Comparison of ENCODE assay signal across 11 mouse cellular contexts in the genomic region with DNA sequence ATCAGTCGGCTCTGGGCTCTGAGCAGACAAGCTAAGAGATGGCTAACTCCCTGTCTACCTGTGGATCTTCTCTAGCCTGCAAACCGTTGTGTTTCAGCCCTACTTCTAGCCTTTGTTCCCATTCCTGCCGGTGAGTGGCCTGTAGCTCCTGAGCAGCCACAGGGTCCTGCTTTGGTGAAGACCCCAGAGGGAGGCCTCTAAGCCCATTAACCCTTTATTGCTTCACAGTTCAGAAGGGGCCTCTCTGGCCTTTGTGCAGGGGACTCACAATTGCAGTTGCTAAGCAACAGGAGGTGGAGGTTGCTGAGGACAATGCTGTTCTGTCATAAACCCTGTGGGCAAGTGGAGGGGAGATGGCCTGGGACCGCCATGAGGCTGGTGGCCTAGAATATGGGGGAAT. TPM values are rescaled to one million over a fixed set of nuclear protein-coding genes. Genes with fewer than 3 reads are reported as not detected.
A peak's percentile ranks its signal among the peaks of the same experiment; 100 is the strongest.
DNase-seq lines count a peak whose midpoint lies in the region; ATAC-seq lines count a peak whose summit lies in the region.
"Had no signal": no experiment of that assay in that cellular context is flagged by ENCODE, and none has a peak within 500 bp of the region (broad histone marks: within the 10 kb centered on the region; RNA-seq: fewer than 3 reads in every experiment).

No protein-coding gene starts in this region.

- H3K9ac ChIP-seq in embryonic facial prominence, embryonic 11.5 days (replicated peaks; ENCODE audit: low read length), result peak overlapping the region; percentile 43
- peak overlapping the region; percentile 5 for H3K9ac ChIP-seq in forebrain, embryonic 15.5 days (replicated peaks)
- peak overlapping the region; percentile 35 for H3K9ac ChIP-seq in neural tube, embryonic 11.5 days (ENCODE audit: low read length)
- H3K9ac ChIP-seq: liver, embryonic 14.5 days had no signal

- H3K4me1 ChIP-seq in embryonic facial prominence, embryonic 11.5 days (ENCODE audit: control insufficient read depth, insufficient read depth, low read length), result peaks cover 17% of the 10 kb centered on the region
- H3K4me1 ChIP-seq in forebrain, embryonic 15.5 days, result peaks cover 71% of the 10 kb centered on the region
- peaks cover 58% of the 10 kb centered on the region for H3K4me1 ChIP-seq in limb, embryonic 10.5 days
- peaks cover 44% of the 10 kb centered on the region for H3K4me1 ChIP-seq in neural tube, embryonic 11.5 days (ENCODE audit: control insufficient read depth, insufficient read depth, low read length)

- DNase-seq in embryonic facial prominence, embryonic 11.5 days (ENCODE audit: low spot score), result peak; percentile 46
- DNase-seq in limb, embryonic 10.5 days (ENCODE audit: low spot score), result no peak
- peak; percentile 48 for DNase-seq in neural tube, embryonic 11.5 days (ENCODE audit: low spot score)
- no peak for DNase-seq in left cerebral cortex, postnatal 25 days (ENCODE audit: low spot score in 2 of 2)
- no peak for DNase-seq in urinary bladder, postnatal 14 days (ENCODE audit: low spot score)
- DNase-seq in cerebellum, postnatal 25 days, result no peak
- no peak for DNase-seq in layer of hippocampus, adult 11-12 months (ENCODE audit: low spot score)
- DNase-seq: gastrocnemius, postnatal 36 days had no signal

- 22% methylated on average over 4 of the region's 4 CpGs for WGBS in embryonic facial prominence, embryonic 11.5 days
- WGBS in forebrain, embryonic 15.5 days, result 10% methylated on average over 4 of the region's 4 CpGs
- WGBS in limb, embryonic 10.5 days, result 42% methylated on average over 4 of the region's 4 CpGs
- 13% methylated on average over 4 of the region's 4 CpGs for WGBS in neural tube, embryonic 11.5 days

- intact Hi-C loops in left cerebral cortex, postnatal 25 days (cut with DNase I), result no loop called here

- no peaks in the 10 kb centered on the region for H3K9me3 ChIP-seq in embryonic facial prominence, embryonic 11.5 days (replicated peaks; ENCODE audit: control insufficient read depth, low read length)
- H3K9me3 ChIP-seq in forebrain, embryonic 15.5 days, result no peaks in the 10 kb centered on the region
- H3K9me3 ChIP-seq in limb, embryonic 10.5 days (replicated peaks), result no peaks in the 10 kb centered on the region
- H3K9me3 ChIP-seq in neural tube, embryonic 11.5 days (ENCODE audit: control insufficient read depth, low read length), result no peaks in the 10 kb centered on the region

- H3K36me3 ChIP-seq in embryonic facial prominence, embryonic 11.5 days (replicated peaks; ENCODE audit: control insufficient read depth, insufficient read depth, low read depth, low read length), result no peaks in the 10 kb centered on the region; the same call in none of the 2 replicates
- peaks cover 3% of the 10 kb centered on the region; the same call in 1 of the 2 replicates for H3K36me3 ChIP-seq in forebrain, embryonic 15.5 days
- peaks cover 67% of the 10 kb centered on the region for H3K36me3 ChIP-seq in limb, embryonic 10.5 days
- peaks cover 2% of the 10 kb centered on the region; the same call in 1 of the 2 replicates for H3K36me3 ChIP-seq in neural tube, embryonic 11.5 days (ENCODE audit: control insufficient read depth, insufficient read depth, low read length)

- H3K4me2 ChIP-seq in embryonic facial prominence, embryonic 11.5 days (ENCODE audit: low read depth, low read length), result peak overlapping the region; percentile 37
- peak overlapping the region; percentile 87 for H3K4me2 ChIP-seq in forebrain, embryonic 15.5 days (replicated peaks)
- peak overlapping the region; percentile 73 for H3K4me2 ChIP-seq in neural tube, embryonic 11.5 days (ENCODE audit: low read depth)

- H3K27me3 ChIP-seq in embryonic facial prominence, embryonic 11.5 days (ENCODE audit: control insufficient read depth, insufficient read depth, low read length), result no peaks in the 10 kb centered on the region
- H3K27me3 ChIP-seq in forebrain, embryonic 15.5 days, result no peaks in the 10 kb centered on the region
- no peaks in the 10 kb centered on the region for H3K27me3 ChIP-seq in limb, embryonic 10.5 days (ENCODE audit: low read depth, poor library complexity, severe bottlenecking)
- no peaks in the 10 kb centered on the region for H3K27me3 ChIP-seq in neural tube, embryonic 11.5 days (ENCODE audit: control insufficient read depth, insufficient read depth, low read length)

- peak overlapping the region; percentile 3; the same call in 1 of the 2 replicates for H3K4me3 ChIP-seq in embryonic facial prominence, embryonic 11.5 days (ENCODE audit: low read depth, low read length)
- H3K4me3 ChIP-seq in forebrain, embryonic 15.5 days, result peak overlapping the region; percentile 87
- H3K4me3 ChIP-seq in limb, embryonic 10.5 days, result peak overlapping the region; percentile 30
- H3K4me3 ChIP-seq in neural tube, embryonic 11.5 days (ENCODE audit: low read depth, low read length), result peak overlapping the region; percentile 22; the same call in 1 of the 2 replicates

- no peak overlapping the region for H3K27ac ChIP-seq in embryonic facial prominence, embryonic 11.5 days (replicated peaks; ENCODE audit: low read depth, low read length)
- peak overlapping the region; percentile 38 for H3K27ac ChIP-seq in forebrain, embryonic 15.5 days (replicated peaks)
- H3K27ac ChIP-seq in limb, embryonic 10.5 days, result peak overlapping the region; percentile 68; the same call in 1 of the 2 replicates
- peak overlapping the region; percentile 64 for H3K27ac ChIP-seq in neural tube, embryonic 11.5 days (ENCODE audit: low read depth, low read length)
- H3K27ac ChIP-seq: liver, embryonic 14.5 days had no signal

- no peak for ATAC-seq in embryonic facial prominence, embryonic 11.5 days (replicated peaks; ENCODE audit: insufficient number of reproducible peaks, low FRiP score, low TSS enrichment, low read depth)
- no peak for ATAC-seq in forebrain, embryonic 15.5 days (replicated peaks)
- peak; percentile 4; the same call in 1 of the 2 replicates for ATAC-seq in neural tube, embryonic 11.5 days (ENCODE audit: insufficient read depth, low FRiP score, low TSS enrichment)

RNA-seq across cellular contexts. Expression of a gene that starts 4.6 kb away (rescaled TPM):
- polyA plus RNA-seq in embryonic facial prominence, embryonic 11.5 days (2014; fragmentation: Nextera tagmentation; extraction: Ambion mirVana), result 36.8 and 46.6 TPM in 2 replicates
- 74.0 and 78.3 TPM in 2 replicates for polyA plus RNA-seq in forebrain, embryonic 15.5 days (2015; fragmentation: Nextera tagmentation; extraction: Ambion mirVana)
- polyA plus RNA-seq in limb, embryonic 10.5 days (2016; fragmentation: Nextera tagmentation; extraction: Ambion mirVana), result 79.5 and 85.8 TPM in 2 replicates
- 45.9 and 59.3 TPM in 2 replicates for polyA plus RNA-seq in neural tube, embryonic 11.5 days (2014; fragmentation: Nextera tagmentation; extraction: Ambion mirVana)
- 10 to 100 TPM in 1 of 2 experiments, 1 to 10 TPM in 1; 8.7 to 11.1 TPM for total RNA-seq in left cerebral cortex, postnatal 25 days (2021)

RNA-seq across cellular contexts. Expression of a gene that starts 11.1 kb away (rescaled TPM):
- polyA plus RNA-seq in embryonic facial prominence, embryonic 11.5 days (2014; fragmentation: Nextera tagmentation; extraction: Ambion mirVana), result 0.48 and 0.53 TPM in 2 replicates
- polyA plus RNA-seq in forebrain, embryonic 15.5 days (2015; fragmentation: Nextera tagmentation; extraction: Ambion mirVana), result not detected in 2 replicates
- 0.18 TPM in 1 of 2 replicates, not detected in the other for polyA plus RNA-seq in limb, embryonic 10.5 days (2016; fragmentation: Nextera tagmentation; extraction: Ambion mirVana)
- 0.17 TPM in 1 of 2 replicates, not detected in the other for polyA plus RNA-seq in neural tube, embryonic 11.5 days (2014; fragmentation: Nextera tagmentation; extraction: Ambion mirVana)
- total RNA-seq in left cerebral cortex, postnatal 25 days (2021), result under 1 TPM; 0.41 to 0.46 TPM
- total RNA-seq: hematopoietic stem cell, adult 5-6 weeks had no signal

RNA-seq across cellular contexts. Expression of a gene that starts 13.6 kb away (rescaled TPM):
- 56.7 and 61.7 TPM in 2 replicates for polyA plus RNA-seq in embryonic facial prominence, embryonic 11.5 days (2014; fragmentation: Nextera tagmentation; extraction: Ambion mirVana)
- 46.6 and 52.7 TPM in 2 replicates for polyA plus RNA-seq in forebrain, embryonic 15.5 days (2015; fragmentation: Nextera tagmentation; extraction: Ambion mirVana)
- polyA plus RNA-seq in limb, embryonic 10.5 days (2016; fragmentation: Nextera tagmentation; extraction: Ambion mirVana), result 77.0 and 84.6 TPM in 2 replicates
- 79.8 and 93.6 TPM in 2 replicates for polyA plus RNA-seq in neural tube, embryonic 11.5 days (2014; fragmentation: Nextera tagmentation; extraction: Ambion mirVana)
- 10 to 100 TPM in 1 of 2 experiments, 1 to 10 TPM in 1; 10.0 to 10.8 TPM for total RNA-seq in left cerebral cortex, postnatal 25 days (2021)

RNA-seq across cellular contexts. Expression of a gene that starts 34.4 kb away (rescaled TPM):
- 0.47 and 0.65 TPM in 2 replicates for polyA plus RNA-seq in embryonic facial prominence, embryonic 11.5 days (2014; fragmentation: Nextera tagmentation; extraction: Ambion mirVana)
- polyA plus RNA-seq in forebrain, embryonic 15.5 days (2015; fragmentation: Nextera tagmentation; extraction: Ambion mirVana), result 1.9 and 3.1 TPM in 2 replicates
- 0.67 and 1.0 TPM in 2 replicates for polyA plus RNA-seq in limb, embryonic 10.5 days (2016; fragmentation: Nextera tagmentation; extraction: Ambion mirVana)
- polyA plus RNA-seq in neural tube, embryonic 11.5 days (2014; fragmentation: Nextera tagmentation; extraction: Ambion mirVana), result 1.7 and 2.5 TPM in 2 replicates
- total RNA-seq in left cerebral cortex, postnatal 25 days (2021), result 1 to 10 TPM; 3.7 to 4.5 TPM

Comparison
In these comparisons a context has a peak if more than half of its experiments do, and no peak if none do; other contexts are left out.
1. DNase-seq: peak in embryonic facial prominence, embryonic 11.5 days (single experiment) and neural tube, embryonic 11.5 days (single experiment); none in limb, embryonic 10.5 days (single experiment), left cerebral cortex, postnatal 25 days (0 of 2), urinary bladder, postnatal 14 days (single experiment), cerebellum, postnatal 25 days (0 of 2) and layer of hippocampus, adult 11-12 months (single experiment).
2. H3K4me2 ChIP-seq: peak in every context shown above with its lines; median percentile 87 in forebrain, embryonic 15.5 days; 73 in neural tube, embryonic 11.5 days; 37 in embryonic facial prominence, embryonic 11.5 days.
3. H3K4me3 ChIP-seq: peak in every context shown above with its lines; median percentile 87 in forebrain, embryonic 15.5 days; 30 in limb, embryonic 10.5 days; 22 in neural tube, embryonic 11.5 days; 3 in embryonic facial prominence, embryonic 11.5 days.
4. Peak in every context shown above with its lines, with median percentiles within 50 percentile points of each other: H3K9ac ChIP-seq.